Mouse (Mus musculus) thymus, adult 2 months (tissue): ENCODE results near the gene Fndc4.

Source experiments
- CTCF ChIP-seq: fragments of 200-500 bp; IDR thresholded peaks from 2 replicates; pipeline ENCODE4 v1.5.1; 2012; ENCODE audit warnings: mild to moderate bottlenecking, control low read depth, low read length, moderate library complexity, borderline replicate concordance; ENCODE audit not compliant: control insufficient read depth, poor library complexity, insufficient read depth; ENCODE audit errors: extremely low read depth
- POLR2A ChIP-seq: fragments of 200-500 bp; IDR thresholded peaks from 2 replicates; pipeline ENCODE4 v1.6.1; 2012; ENCODE audit warnings: mild to moderate bottlenecking, low read length, control low read depth, moderate library complexity; ENCODE audit not compliant: control insufficient read depth, poor library complexity, insufficient read depth; ENCODE audit errors: extremely low read depth

GRCm38 (mm10) chr5:31312806-31313205, 16.9 kb upstream of the Fndc4 start:
- TF ChIP-seq CTCF, result no peak
- TF ChIP-seq POLR2A, result no peak
